Mouse (Mus musculus) midbrain, embryonic 10.5 days (tissue): ENCODE measurements at regions not wholly inside any gene's neighbourhood (a gene's known extent, or its start where the extent isn't known, plus 50 kb on each side); places are given as distances from the start of the nearest gene placed in this dataset.

Experiments used
- DNase-seq: peaks from one replicate; pipeline ENCODE4 v3.0.0-alpha.2; 2017; ENCODE audit warnings: low spot score
- H3K27ac ChIP-seq: fragments of 300-500 bp; sonication (generic); replicated peaks from 2 replicates; pipeline ENCODE4 v1.5.1; 2016; ENCODE audit warnings: mild to moderate bottlenecking
- H3K27me3 ChIP-seq: fragments of 300-500 bp; sonication (generic); 2 replicates; pipeline ENCODE4 v1.6.1; 2016; ENCODE audit warnings: low read depth, mild to moderate bottlenecking; ENCODE audit not compliant: poor library complexity, severe bottlenecking
- H3K36me3 ChIP-seq: fragments of 300-500 bp; sonication (generic); 2 replicates; pipeline ENCODE4 v1.6.1; 2016; ENCODE audit warnings: mild to moderate bottlenecking, moderate library complexity
- H3K4me1 ChIP-seq: fragments of 300-500 bp; sonication (generic); 2 replicates; pipeline ENCODE4 v1.6.1; 2016
- H3K4me3 ChIP-seq: fragments of 300-500 bp; sonication (generic); 2 replicates; pipeline ENCODE4 v1.5.1; 2016; ENCODE audit warnings: mild to moderate bottlenecking, moderate library complexity
- H3K9me3 ChIP-seq: fragments of 300-500 bp; sonication (generic); replicated peaks from 2 replicates; pipeline ENCODE4 v1.6.1; 2016; ENCODE audit warnings: mild to moderate bottlenecking
- WGBS: fragments of 180-500 bp; shearing (Covaris S2); methylation state at CpG from one replicate; pipeline ENCODE4 v1.1.7; 2016; 5-methylcytosine and 5-hydroxymethylcytosine counted together

DNA sequence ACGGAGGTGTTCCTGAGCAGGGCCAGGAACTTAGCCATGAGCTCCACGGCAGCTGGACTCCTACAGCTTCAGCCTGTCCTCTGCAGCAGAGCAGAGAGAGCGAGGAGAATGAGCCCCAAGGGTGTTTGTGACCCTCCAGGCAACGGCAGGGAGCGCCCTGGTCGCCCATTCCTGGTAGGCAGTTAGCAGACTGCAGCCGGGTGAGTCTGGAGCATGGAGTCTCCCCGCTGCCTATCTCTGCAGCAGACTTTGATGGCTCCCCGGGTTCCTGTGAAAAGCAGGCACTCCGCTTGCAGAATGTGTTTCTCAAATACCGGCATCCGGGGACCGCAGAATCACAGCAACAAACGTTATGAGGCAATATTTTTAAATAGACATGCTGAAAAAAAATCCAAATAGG lies 67.2 kb upstream of the Smyd2 start:
- Histone ChIP-seq H3K27me3 (peaks cover 10% of the 10 kb centered on the region; the same call in 1 of the 2 replicates), H3K4me3 (no peak overlapping the region), H3K4me1 (peaks cover 23% of the 10 kb centered on the region), H3K27ac (no peak overlapping the region), H3K9me3 (no peaks in the 10 kb centered on the region), H3K36me3 (no peaks in the 10 kb centered on the region)
- WGBS = 66% methylated on average over 14 of the region's 14 CpGs
- DNase-seq = no peak

DNA sequence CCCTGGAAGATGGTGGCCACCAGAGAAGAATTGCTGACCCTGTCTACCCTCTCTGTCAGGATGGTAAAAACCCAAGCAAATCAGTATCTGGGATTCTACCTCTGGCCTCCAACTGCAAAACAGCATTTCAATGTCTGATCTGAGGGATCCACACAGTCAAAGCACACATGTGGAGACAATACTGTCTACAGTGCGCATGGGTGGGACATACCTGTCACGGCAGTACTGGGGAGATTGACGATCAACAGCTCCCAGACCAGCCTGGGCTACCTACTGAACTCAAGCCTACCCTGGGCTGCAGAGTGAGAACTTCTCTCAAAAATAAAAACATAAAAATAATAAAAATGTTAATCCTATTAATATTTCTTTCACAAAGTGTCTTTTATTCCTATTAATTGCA lies 66.7 kb upstream of the Smyd2 start:
- no peak for DNase-seq
- Histone ChIP-seq H3K27ac (no peak overlapping the region), H3K4me1 (peaks cover 23% of the 10 kb centered on the region), H3K9me3 (no peaks in the 10 kb centered on the region), H3K4me3 (no peak overlapping the region), H3K36me3 (no peaks in the 10 kb centered on the region), H3K27me3 (peaks cover 10% of the 10 kb centered on the region; the same call in 1 of the 2 replicates)
- WGBS = 92% methylated on average over 3 of the region's 3 CpGs

DNA sequence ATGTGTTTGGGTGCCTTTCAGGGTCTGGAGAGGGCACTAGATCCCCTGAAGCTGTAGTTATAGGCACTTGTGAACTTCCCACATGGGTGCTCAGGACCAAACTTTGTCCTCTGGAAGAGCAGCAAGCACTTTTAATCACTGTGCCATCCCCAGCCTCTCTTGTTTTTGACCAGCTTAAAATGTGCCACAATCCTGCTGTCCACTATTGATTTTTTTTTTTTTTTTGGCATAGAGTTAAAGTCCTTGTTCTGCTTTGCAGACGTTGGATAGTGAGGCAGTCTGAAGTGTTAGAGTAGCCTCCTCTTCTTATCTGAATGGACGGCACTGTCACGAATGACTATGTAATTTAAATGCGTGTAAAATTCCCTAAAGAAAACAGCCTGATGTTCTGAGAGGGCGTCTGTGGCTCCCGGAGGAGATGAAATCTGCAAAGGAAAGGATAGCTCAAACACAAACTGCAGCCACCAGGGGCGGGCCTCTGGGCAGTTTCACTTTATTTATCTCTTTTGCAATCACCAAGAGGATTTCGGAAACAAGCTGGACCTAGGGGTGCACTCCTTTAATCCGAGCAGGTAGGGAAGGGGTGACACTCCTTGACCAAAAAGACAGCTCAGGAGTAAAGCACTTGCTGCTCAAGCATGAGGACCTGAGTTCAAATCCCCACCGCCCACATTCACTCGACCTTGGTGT lies 63.5 kb upstream of the Smyd2 start:
- no peak overlapping the region for H3K27ac ChIP-seq
- no peak overlapping the region for H3K4me3 ChIP-seq
- H3K9me3 ChIP-seq = no peaks in the 10 kb centered on the region
- peaks cover 4% of the 10 kb centered on the region; the same call in 1 of the 2 replicates for H3K27me3 ChIP-seq
- peaks cover 17% of the 10 kb centered on the region for H3K4me1 ChIP-seq
- H3K36me3 ChIP-seq = no peaks in the 10 kb centered on the region
- no peak for DNase-seq
- 73% methylated on average over 11 of the region's 11 CpGs for WGBS

DNA sequence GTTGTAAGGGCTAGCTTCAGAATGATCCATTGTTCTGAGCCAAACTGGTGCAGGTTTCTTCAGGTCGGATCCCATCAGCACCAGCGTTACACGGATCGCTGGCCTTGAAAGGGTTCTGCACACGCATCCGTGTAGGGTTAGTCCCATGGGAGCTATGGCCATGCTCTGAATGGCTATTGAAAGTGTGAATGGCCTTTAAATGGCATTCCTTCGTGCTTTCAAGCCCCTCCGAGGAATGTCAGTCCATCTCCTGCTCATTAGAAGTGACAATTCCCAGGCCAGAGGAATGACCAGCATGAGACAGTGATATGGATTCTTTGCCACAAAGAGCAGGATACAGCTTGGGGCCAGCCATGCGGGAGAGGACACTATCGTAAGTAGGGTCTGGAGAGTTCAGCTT lies 56.1 kb upstream of the Smyd2 start:
- H3K4me3 ChIP-seq = no peak overlapping the region
- no peaks in the 10 kb centered on the region for H3K9me3 ChIP-seq
- no peak for DNase-seq
- H3K4me1 ChIP-seq = peaks cover 23% of the 10 kb centered on the region
- 61% methylated on average over 10 of the region's 10 CpGs for WGBS
- no peaks in the 10 kb centered on the region for H3K36me3 ChIP-seq
- no peaks in the 10 kb centered on the region for H3K27me3 ChIP-seq
- H3K27ac ChIP-seq = peak overlapping the region; percentile 17; the same call in 1 of the 2 replicates

DNA sequence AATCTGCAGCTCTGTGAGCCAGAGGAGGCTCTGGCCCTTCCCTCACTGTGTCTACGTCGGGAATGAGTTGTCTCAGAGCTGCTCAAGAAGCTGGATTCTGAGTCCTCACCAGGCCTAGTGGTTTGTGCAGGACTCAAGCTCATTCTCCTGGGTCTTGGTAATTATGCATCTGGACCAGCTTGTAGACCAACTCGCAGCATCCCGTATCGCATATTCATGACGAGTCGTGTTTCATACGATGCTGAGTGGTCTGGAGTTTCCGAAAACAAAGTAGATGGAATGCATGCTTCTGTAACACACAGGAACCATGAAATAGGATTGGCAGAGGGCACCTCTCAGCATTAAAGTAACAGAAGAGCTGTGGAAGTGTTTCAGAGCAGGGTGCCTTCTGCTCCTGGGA lies 53.5 kb upstream of the Smyd2 start:
- no peaks in the 10 kb centered on the region for H3K9me3 ChIP-seq
- DNase-seq = no peak
- H3K36me3 ChIP-seq = no peaks in the 10 kb centered on the region
- 0 out of 2 replicates have a peak overlapping the region, but pooled peaks have one; percentile 18 for H3K27ac ChIP-seq
- no peak overlapping the region for H3K4me3 ChIP-seq
- H3K4me1 ChIP-seq = peaks cover 30% of the 10 kb centered on the region
- H3K27me3 ChIP-seq = peaks cover 9% of the 10 kb centered on the region
- WGBS = 75% methylated on average over 9 of the region's 9 CpGs

- Histone ChIP-seq H3K27ac (0 out of 2 replicates have a peak overlapping the region, but pooled peaks have one; percentile 47), H3K4me3 (peak overlapping the region; percentile 26; the same call in 1 of the 2 replicates), H3K9me3 (no peaks in the 10 kb centered on the region), H3K27me3 (peaks cover 9% of the 10 kb centered on the region), H3K4me1 (peaks cover 23% of the 10 kb centered on the region), H3K36me3 (no peaks in the 10 kb centered on the region)
- peak; percentile 88 for DNase-seq
- WGBS = 23% methylated on average over 13 of the region's 13 CpGs
These were observed 50.7 kb upstream of the Smyd2 start for GRCm38 (mm10) chr1:189972790-189973406.
